Comparison of ENCODE assay signal across 26 mouse cellular contexts in the genomic region with DNA sequence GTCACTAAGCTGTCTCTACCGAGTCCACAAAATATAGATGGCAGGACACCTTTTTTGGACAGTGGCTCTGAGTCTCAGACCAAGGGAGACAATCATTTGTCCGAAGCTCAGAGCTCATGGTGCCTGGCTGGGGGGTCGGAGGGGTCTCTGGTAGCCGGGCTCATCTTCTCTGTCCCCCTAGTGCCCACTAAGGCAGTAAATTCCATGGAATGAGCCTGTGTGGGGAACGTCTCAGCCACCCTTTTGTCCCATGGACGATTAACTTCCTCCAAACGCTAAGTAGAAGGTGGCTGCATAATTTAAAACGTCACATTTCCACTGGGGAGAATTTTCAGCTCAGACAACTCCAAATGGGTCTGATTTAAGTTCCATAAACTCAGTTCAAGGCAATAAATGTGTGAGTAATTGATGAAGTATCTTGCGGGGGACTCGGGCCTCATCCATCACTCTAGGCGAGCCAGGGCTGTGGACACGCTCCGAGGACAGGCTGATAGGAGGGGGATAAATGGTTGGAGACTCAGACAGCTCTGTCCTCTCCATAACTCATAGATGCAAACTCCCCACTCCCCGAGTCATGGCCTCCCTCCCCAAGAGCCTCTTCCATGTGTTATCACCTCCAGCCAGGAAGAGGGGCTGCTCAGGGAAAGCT.
A peak's percentile ranks its signal among the peaks of the same experiment; 100 is the strongest.
DNase-seq lines count a peak whose midpoint lies in the region; ATAC-seq and TF ChIP-seq lines count a peak whose summit lies in the region.
"Had no signal": no experiment of that assay in that cellular context is flagged by ENCODE, and none has a peak within 500 bp of the region (broad histone marks: within the 10 kb centered on the region; RNA-seq: fewer than 3 reads in every experiment).

No protein-coding gene starts in this region.

- H3K27me3 ChIP-seq in heart, embryonic 10.5 days (ENCODE audit: insufficient read depth, poor library complexity, severe bottlenecking) = peaks cover 13% of the 10 kb centered on the region
- H3K27me3 ChIP-seq in kidney, embryonic 14.5 days (ENCODE audit: control insufficient read depth, insufficient read depth, low read length) = 0 out of 2 replicates have a peak, but pooled peaks cover 5% of the 10 kb centered on the region
- H3K27me3 ChIP-seq in kidney, adult 2 months (replicated peaks; ENCODE audit: control insufficient read depth, insufficient read depth, low read length) = no peaks in the 10 kb centered on the region
- no peaks in the 10 kb centered on the region for H3K27me3 ChIP-seq in neural tube, embryonic 12.5 days (replicated peaks)
- H3K27me3 ChIP-seq in forebrain, embryonic 10.5 days (ENCODE audit: poor library complexity, severe bottlenecking) = no peaks in the 10 kb centered on the region
- H3K27me3 ChIP-seq: limb, embryonic 15.5 days; liver, embryonic 13.5 days had no signal

- 59% methylated on average over 14 of the region's 14 CpGs for whole genome bisulfite sequencing in heart, embryonic 10.5 days
- WGBS in kidney, embryonic 14.5 days = 16% methylated on average over 14 of the region's 14 CpGs
- 42% methylated on average over 14 of the region's 14 CpGs for WGBS in kidney, adult 2 months
- WGBS in neural tube, embryonic 12.5 days = 47% methylated on average over 14 of the region's 14 CpGs
- WGBS in forebrain, embryonic 10.5 days = 90% methylated on average over 14 of the region's 14 CpGs

- no peak for DNase-seq in heart, embryonic 10.5 days (ENCODE audit: low spot score)
- no peak for DNase-seq in heart, adult 11 months
- no peak for DNase-seq in kidney, adult 2 months
- DNase-seq in neural tube, embryonic 10.5 days (ENCODE audit: extremely low spot score, low spot score) = no peak
- DNase-seq in forebrain, embryonic 10.5 days (ENCODE audit: extremely low spot score, low spot score) = no peak
- DNase-seq: B cell, adult 2 months; cerebellum, adult 18-20 months; cerebellum, postnatal 14 days; gastrocnemius, postnatal 14 days; heart, postnatal 36 days; kidney, adult 8-10 months; layer of hippocampus, adult 9-11 months; liver, embryonic 13.5 days; lung, adult 2 months; lung, postnatal 10 days; midbrain, embryonic 14.5 days; thymus, adult 2 months; thymus, postnatal 36 days had no signal

- no peaks in the 10 kb centered on the region for H3K9me3 ChIP-seq in heart, embryonic 10.5 days
- H3K9me3 ChIP-seq in kidney, embryonic 14.5 days (ENCODE audit: control insufficient read depth, low read length) = no peaks in the 10 kb centered on the region
- H3K9me3 ChIP-seq in neural tube, embryonic 12.5 days = no peaks in the 10 kb centered on the region
- no peaks in the 10 kb centered on the region for H3K9me3 ChIP-seq in forebrain, embryonic 10.5 days
- H3K9me3 ChIP-seq: limb, embryonic 10.5 days; limb, embryonic 15.5 days; liver, embryonic 13.5 days had no signal

- H3K36me3 ChIP-seq in heart, embryonic 10.5 days = no peaks in the 10 kb centered on the region
- no peaks in the 10 kb centered on the region for H3K36me3 ChIP-seq in kidney, embryonic 14.5 days (ENCODE audit: control insufficient read depth, insufficient read depth, low read length)
- H3K36me3 ChIP-seq in kidney, adult 2 months (ENCODE audit: control insufficient read depth, insufficient read depth, low read length) = no peaks in the 10 kb centered on the region
- H3K36me3 ChIP-seq in neural tube, embryonic 12.5 days = no peaks in the 10 kb centered on the region
- no peaks in the 10 kb centered on the region for H3K36me3 ChIP-seq in forebrain, embryonic 10.5 days (replicated peaks)
- H3K36me3 ChIP-seq: limb, embryonic 10.5 days; limb, embryonic 15.5 days; liver, embryonic 13.5 days had no signal

- peak overlapping the region; percentile 36; the same call in 1 of the 2 replicates for H3K27ac ChIP-seq in heart, embryonic 10.5 days
- H3K27ac ChIP-seq in kidney, embryonic 14.5 days (ENCODE audit: low read depth, low read length) = no peak overlapping the region
- no peak overlapping the region for H3K27ac ChIP-seq in kidney, adult 2 months (ENCODE audit: insufficient read depth, low read depth, low read length)
- H3K27ac ChIP-seq in neural tube, embryonic 12.5 days = no peak overlapping the region
- no peak overlapping the region for H3K27ac ChIP-seq in forebrain, embryonic 10.5 days
- H3K27ac ChIP-seq: limb, embryonic 10.5 days; limb, embryonic 15.5 days; liver, embryonic 13.5 days; macrophage had no signal

- no peak overlapping the region for H3K4me2 ChIP-seq in kidney, embryonic 14.5 days (replicated peaks; ENCODE audit: low read depth, low read length)
- no peak overlapping the region for H3K4me2 ChIP-seq in neural tube, embryonic 12.5 days (replicated peaks)
- H3K4me2 ChIP-seq: heart, embryonic 11.5 days; limb, embryonic 15.5 days; liver, embryonic 13.5 days had no signal

- peak; percentile 92 for ATAC-seq in kidney, embryonic 14.5 days (ENCODE audit: low FRiP score, low TSS enrichment)
- 0 out of 2 replicates have a peak, but pooled peaks have one; percentile 53 for ATAC-seq in neural tube, embryonic 12.5 days (ENCODE audit: low FRiP score, low read depth)
- ATAC-seq: forebrain, embryonic 14.5 days; inflammation-experienced regulatory T-cells, adult 6 months had no signal

- peaks cover 18% of the 10 kb centered on the region for H3K4me1 ChIP-seq in heart, embryonic 10.5 days
- H3K4me1 ChIP-seq in kidney, embryonic 14.5 days (ENCODE audit: control insufficient read depth, insufficient read depth, low read length) = peaks cover 10% of the 10 kb centered on the region
- H3K4me1 ChIP-seq in kidney, adult 2 months (ENCODE audit: control insufficient read depth, insufficient read depth, low read length) = no peaks in the 10 kb centered on the region
- 0 out of 2 replicates have a peak, but pooled peaks cover 4% of the 10 kb centered on the region for H3K4me1 ChIP-seq in neural tube, embryonic 12.5 days
- no peaks in the 10 kb centered on the region for H3K4me1 ChIP-seq in forebrain, embryonic 10.5 days
- H3K4me1 ChIP-seq: limb, embryonic 10.5 days; limb, embryonic 15.5 days; liver, embryonic 13.5 days had no signal

- H3K4me3 ChIP-seq in heart, embryonic 10.5 days = no peak overlapping the region
- H3K4me3 ChIP-seq in kidney, embryonic 14.5 days (ENCODE audit: low read length) = no peak overlapping the region
- H3K4me3 ChIP-seq in kidney, adult 2 months (ENCODE audit: insufficient read depth, low read depth, low read length) = no peak overlapping the region
- H3K4me3 ChIP-seq in neural tube, embryonic 12.5 days = no peak overlapping the region
- no peak overlapping the region for H3K4me3 ChIP-seq in forebrain, embryonic 10.5 days
- H3K4me3 ChIP-seq: limb, embryonic 10.5 days; limb, embryonic 15.5 days; liver, embryonic 13.5 days had no signal

- no peak overlapping the region for H3K9ac ChIP-seq in kidney, embryonic 14.5 days (ENCODE audit: low read depth, low read length)
- H3K9ac ChIP-seq in neural tube, embryonic 12.5 days = no peak overlapping the region
- H3K9ac ChIP-seq: limb, embryonic 15.5 days; liver, embryonic 13.5 days had no signal

- no peak for TF ChIP-seq CTCF in kidney, adult 2 months (conservative IDR thresholded peaks at IDR 0.05; ENCODE audit: insufficient read depth, insufficient read length, low read depth, low read length)

- TF ChIP-seq POLR2A in kidney, adult 2 months (IDR thresholded peaks at IDR 0.05; ENCODE audit: low read depth, low read length) = no peak
